Mouse (Mus musculus): ENCODE measurements around the gene Gm28230. TPM values are rescaled to one million over a fixed set of nuclear protein-coding genes. Genes with fewer than 3 reads are reported as not detected.

Gene Gm28230
- polyA plus RNA-seq, 1 experiment from 2014 or later: not detected

DNA sequence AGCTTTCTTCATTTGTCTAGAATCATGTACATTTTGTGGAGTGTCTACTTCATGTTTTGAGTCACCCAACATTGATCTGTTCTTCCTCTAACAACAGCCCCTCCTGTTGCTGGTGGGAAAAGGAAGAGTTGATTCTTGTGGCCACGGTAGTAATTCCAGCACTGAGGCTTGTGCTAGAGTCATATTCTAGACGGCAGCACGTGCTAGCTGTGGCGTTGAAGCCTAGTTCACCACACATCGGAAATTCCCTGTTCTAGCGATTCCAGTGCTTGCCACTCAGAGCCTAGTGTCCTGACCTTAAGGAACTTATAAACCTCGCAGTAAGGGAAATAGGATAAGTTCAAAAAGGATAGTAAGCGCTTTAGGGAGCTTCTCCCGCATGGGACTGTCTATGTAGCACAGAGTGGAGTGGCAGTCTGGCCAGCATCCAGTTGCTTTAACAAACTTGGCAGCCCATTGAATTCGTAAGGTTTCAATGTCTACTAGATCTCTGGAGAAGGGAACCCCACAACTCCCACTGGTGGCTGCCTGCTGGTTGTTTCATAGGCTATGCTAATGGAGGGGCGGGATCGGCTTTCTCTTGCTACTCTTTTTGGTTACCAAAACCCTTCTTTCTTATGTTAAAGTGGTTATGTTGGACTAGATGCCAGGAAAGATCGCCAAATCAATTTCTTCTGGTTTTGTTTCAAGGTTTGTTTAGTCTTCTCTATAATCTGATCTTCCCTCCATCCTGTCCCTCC lies 51.2 kb downstream of the Gm28230 start:
- Histone ChIP-seq H3K27ac (no peak overlapping the region), H3K4me3 (replicated peaks) (no peak overlapping the region), H3K27me3 (0 out of 2 replicates have a peak, but pooled peaks cover 7% of the 10 kb centered on the region), H3K9me3 (replicated peaks) (no peaks in the 10 kb centered on the region), H3K36me3 (no peaks in the 10 kb centered on the region), H3K4me2 (no peak overlapping the region), H3K4me1 (replicated peaks) (no peaks in the 10 kb centered on the region), H3K9ac (no peak overlapping the region)
- WGBS (ENCODE audit: insufficient replicate concordance): 64% methylated on average over 13 of the region's 13 CpGs
- DNase-seq (no peak), ATAC-seq (ENCODE audit: low read depth) (no peak)

DNA sequence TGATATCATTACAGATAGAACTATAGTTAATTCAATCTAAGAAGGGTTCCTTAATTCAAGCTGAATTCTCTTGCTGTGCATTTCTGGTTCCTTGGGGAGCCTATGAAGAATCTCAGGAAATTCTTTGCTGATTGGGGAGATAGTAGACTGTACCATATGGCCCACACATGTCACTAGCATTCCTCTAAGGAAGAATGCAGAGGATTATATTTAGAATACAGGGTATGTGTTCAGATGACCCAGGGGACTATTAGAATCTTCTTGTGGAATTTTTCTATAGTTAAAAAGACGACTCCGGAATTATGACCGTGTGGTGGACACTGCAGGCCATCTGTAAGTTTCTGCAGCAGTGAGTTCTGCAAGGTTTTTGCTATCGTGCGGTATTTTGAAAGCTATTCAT lies 54.9 kb downstream of the Gm28230 start:
- Histone ChIP-seq H3K4me3 (replicated peaks) (no peak overlapping the region), H3K4me1 (replicated peaks) (no peaks in the 10 kb centered on the region), H3K27ac (no peak overlapping the region), H3K36me3 (no peaks in the 10 kb centered on the region), H3K27me3 (0 out of 2 replicates have a peak, but pooled peaks cover 6% of the 10 kb centered on the region), H3K9ac (no peak overlapping the region), H3K4me2 (no peak overlapping the region), H3K9me3 (replicated peaks) (no peaks in the 10 kb centered on the region)
- DNase-seq: no peak
- WGBS (ENCODE audit: insufficient replicate concordance): 81% methylated on average over 5 of the region's 5 CpGs
- no peak for ATAC-seq (ENCODE audit: low read depth)

DNA sequence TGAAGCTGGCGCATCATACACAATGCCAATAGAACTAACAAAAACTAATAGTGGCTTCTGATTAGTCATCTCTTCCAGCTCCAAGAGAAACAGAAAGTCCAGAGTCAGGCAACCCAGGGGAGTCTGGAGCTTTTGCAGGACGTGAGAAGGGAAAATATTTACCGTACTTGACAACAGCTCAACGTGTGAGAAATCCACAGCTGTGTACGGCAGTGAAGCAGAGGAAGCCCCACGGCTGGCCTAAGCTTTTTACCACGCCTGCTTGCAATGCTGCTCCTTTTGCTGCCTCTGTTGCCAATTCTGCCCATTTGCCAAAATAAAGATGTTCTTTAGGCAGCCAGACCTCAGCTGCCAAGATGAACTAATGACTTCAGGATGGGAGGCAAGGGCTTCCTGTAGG lies 69.0 kb downstream of the Gm28230 start:
- Histone ChIP-seq H3K27me3 (0 out of 2 replicates have a peak, but pooled peaks cover 4% of the 10 kb centered on the region), H3K36me3 (no peaks in the 10 kb centered on the region), H3K9ac (no peak overlapping the region), H3K9me3 (replicated peaks) (no peaks in the 10 kb centered on the region), H3K4me2 (no peak overlapping the region), H3K27ac (no peak overlapping the region), H3K4me3 (replicated peaks) (no peak overlapping the region), H3K4me1 (replicated peaks) (no peaks in the 10 kb centered on the region)
- no peak for ATAC-seq (ENCODE audit: low read depth)
- WGBS (ENCODE audit: insufficient replicate concordance): 53% methylated on average over 7 of the region's 7 CpGs
- DNase-seq: no peak

MicroRNA genes within 50 kb of the gene (microRNA counts, 519-probe panel; counts per million panel counts)
- microRNA mmu-miR-10b: 114 counts per million

Small RNA genes within 50 kb of the gene (microRNA-seq; reads per million reads assigned to microRNA genes)
- gene Gm44463: not detected
- gene Mir10b: 1,741 reads per million, percentile 81 among the genes with 10 or more reads in this experiment

Other genes with a start within 250 kb of the Gm28230 start
- 21.5 and 28.8 TPM in 2 replicates for gene Lnpk, start 147.3 kb upstream of the Gm28230 start, polyA plus RNA-seq (2015; fragmentation: Nextera tagmentation; extraction: Ambion mirVana)
- not detected in 2 replicates for gene Evx2, start 67.2 kb upstream of the Gm28230 start, polyA plus RNA-seq (2015; fragmentation: Nextera tagmentation; extraction: Ambion mirVana)
- not detected in 2 replicates for gene Hoxd13, start 58.4 kb upstream of the Gm28230 start, polyA plus RNA-seq (2015; fragmentation: Nextera tagmentation; extraction: Ambion mirVana)
- gene Hoxd12, start 51.7 kb upstream of the Gm28230 start, polyA plus RNA-seq (2015; fragmentation: Nextera tagmentation; extraction: Ambion mirVana): not detected in 2 replicates
- gene Hoxd11, start 47.2 kb upstream of the Gm28230 start, polyA plus RNA-seq (2015; fragmentation: Nextera tagmentation; extraction: Ambion mirVana): not detected in 2 replicates
- gene Hoxd10, start 34.8 kb upstream of the Gm28230 start, polyA plus RNA-seq (2015; fragmentation: Nextera tagmentation; extraction: Ambion mirVana): not detected in 2 replicates
- gene Hoxd9, start 29.0 kb upstream of the Gm28230 start, polyA plus RNA-seq (2015; fragmentation: Nextera tagmentation; extraction: Ambion mirVana): not detected in 2 replicates
- gene Hoxd8, start 22.1 kb upstream of the Gm28230 start, polyA plus RNA-seq (2015; fragmentation: Nextera tagmentation; extraction: Ambion mirVana): 0.08 and 0.10 TPM in 2 replicates
- 0.10 and 0.16 TPM in 2 replicates for gene Hoxd3, start 14.8 kb upstream of the Gm28230 start, polyA plus RNA-seq (2015; fragmentation: Nextera tagmentation; extraction: Ambion mirVana)
- not detected in 2 replicates for gene Hoxd4, start 14.8 kb upstream of the Gm28230 start, polyA plus RNA-seq (2015; fragmentation: Nextera tagmentation; extraction: Ambion mirVana)
- gene Hoxd1, start 36.3 kb downstream of the Gm28230 start, polyA plus RNA-seq (2015; fragmentation: Nextera tagmentation; extraction: Ambion mirVana): not detected in 2 replicates
- gene Mtx2, start 99.1 kb downstream of the Gm28230 start, polyA plus RNA-seq (2015; fragmentation: Nextera tagmentation; extraction: Ambion mirVana): 74.4 and 78.7 TPM in 2 replicates

Measured in liver, embryonic 13.5 days (tissue).